Mouse (Mus musculus) lung, adult 2 months (tissue): Measurements from ENCODE around the gene Hspa5.
"Not testable (repeated sequence)": the region's sequence is repeated elsewhere in the genome, so short reads cannot be mapped to it uniquely, and the experiment has no call there.

ENCODE experiments used
- CTCF ChIP-seq: fragments of 200-500 bp; IDR thresholded peaks from 2 replicates; pipeline ENCODE4 v1.5.1; 2011; ENCODE audit warnings: mild to moderate bottlenecking, low read length, control low read depth; ENCODE audit not compliant: insufficient read depth
- POLR2A ChIP-seq: fragments of 200-500 bp; IDR thresholded peaks from 2 replicates; pipeline ENCODE4 v1.6.1; 2011; ENCODE audit warnings: low read depth, mild to moderate bottlenecking, control low read depth, low read length, borderline replicate concordance; ENCODE audit errors: extremely low read depth

GRCm38 (mm10) chr2:34802565-34803245 lies 30.9 kb downstream of the Hspa5 start:
- TF ChIP-seq CTCF, POLR2A: not testable (repeated sequence)
